Mouse (Mus musculus) heart, adult 18-20 months (tissue): Measurements from ENCODE around the gene Ednrb. TPM values are rescaled to one million over a fixed set of nuclear protein-coding genes. Genes with fewer than 3 reads are reported as not detected.
A peak's percentile ranks its signal among the peaks of the same experiment; 100 is the strongest.
"Not testable (repeated sequence)": the region's sequence is repeated elsewhere in the genome, so short reads cannot be mapped to it uniquely, and the experiment has no call there.

Source experiments
- DNase-seq, 2 experiments: peaks; one replicate each; pipeline ENCODE4 v3.0.0; 2021 to 2022; ENCODE audit warnings: mixed read lengths in 1 of 2
- total RNA-seq, 2 experiments: library from RNA; stranded (reverse); gene quantifications; 2 replicates each; pipeline ENCODE4 v1.2.3; 2021

The Ednrb gene
- total RNA-seq, 2 experiments from 2014 or later: 14.2 to 17.4 TPM

GRCm38 (mm10) chr14:103823501-103823900 is 20.7 kb downstream of the Ednrb start:
- no peak for DNase-seq

- DNase-seq: no peak
Observed at GRCm38 (mm10) chr14:103822590-103822989, 21.6 kb downstream of the Ednrb start.

GRCm38 (mm10) chr14:103816637-103817308 is 27.4 kb downstream of the Ednrb start:
- peak; percentile 54 to 79 for DNase-seq

GRCm38 (mm10) chr14:103815542-103815941 is 28.7 kb downstream of the Ednrb start:
- DNase-seq: peak; percentile 80 to 88

GRCm38 (mm10) chr14:103814015-103814691 is 30.0 kb downstream of the Ednrb start:
- DNase-seq: no peak

- DNase-seq: peak in 1 of 2 experiments; percentile 56
Observed at GRCm38 (mm10) chr14:103813246-103813645, 31.0 kb downstream of the Ednrb start.

- no peak for DNase-seq
Observed at GRCm38 (mm10) chr14:103811291-103811690, 32.9 kb downstream of the Ednrb start.

- no peak for DNase-seq
Observed at GRCm38 (mm10) chr14:103803907-103804659, 40.1 kb downstream of the Ednrb start.

- no peak for DNase-seq
Observed at GRCm38 (mm10) chr14:103797123-103797522, 47.1 kb downstream of the Ednrb start.

- DNase-seq: no peak
Observed at GRCm38 (mm10) chr14:103795591-103795990, 48.6 kb downstream of the Ednrb start.

- no peak for DNase-seq
Observed at GRCm38 (mm10) chr14:103793409-103793808, 50.8 kb downstream of the Ednrb start.

- DNase-seq: no peak
Observed at GRCm38 (mm10) chr14:103792726-103793125, 51.5 kb downstream of the Ednrb start.

GRCm38 (mm10) chr14:103787547-103787946 is 56.7 kb downstream of the Ednrb start:
- DNase-seq: no peak

- DNase-seq: peak; percentile 30 to 55
Observed at GRCm38 (mm10) chr14:103785096-103785965, 58.9 kb downstream of the Ednrb start.

GRCm38 (mm10) chr14:103780336-103780735 is 63.9 kb downstream of the Ednrb start:
- DNase-seq: not testable (repeated sequence)

GRCm38 (mm10) chr14:103779276-103779675 is 64.9 kb downstream of the Ednrb start:
- DNase-seq: no peak

- no peak for DNase-seq
Observed at GRCm38 (mm10) chr14:103778533-103779151, 65.6 kb downstream of the Ednrb start.

GRCm38 (mm10) chr14:103778009-103778431 is 66.2 kb downstream of the Ednrb start:
- DNase-seq: peak in 1 of 2 experiments; percentile 30

- DNase-seq: no peak
Observed at GRCm38 (mm10) chr14:103777386-103777785, 66.8 kb downstream of the Ednrb start.

GRCm38 (mm10) chr14:103769319-103770245 is 74.6 kb downstream of the Ednrb start:
- no peak for DNase-seq
